Mouse (Mus musculus): Measurements from ENCODE around the gene Fyb2. TPM values are rescaled to one million over a fixed set of nuclear protein-coding genes. Genes with fewer than 3 reads are reported as not detected.

Gene Fyb2
- total and polyA plus RNA-seq, 3 experiments, result 0.08 to 0.10 TPM; not detected in 1

DNA sequence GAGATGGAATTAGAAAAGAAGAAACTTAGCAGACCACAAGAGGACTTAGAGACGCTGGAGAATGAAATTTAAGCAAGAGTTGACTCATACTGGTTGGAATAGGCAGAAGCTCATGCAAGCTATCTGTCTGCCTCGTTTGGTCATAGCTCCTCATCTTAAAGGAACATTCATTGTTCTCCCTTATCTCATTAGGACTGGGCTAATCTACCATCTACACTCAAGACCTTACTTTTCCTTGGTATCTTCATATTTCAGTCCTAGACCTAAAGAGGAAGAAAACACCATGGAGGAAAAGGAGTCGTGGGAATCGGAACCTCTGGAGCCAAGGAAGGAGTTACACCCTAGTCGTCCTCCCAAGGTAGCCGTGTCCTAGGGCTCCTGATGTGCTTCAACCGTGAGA lies 75.5 kb downstream of the Fyb2 start:
- Histone ChIP-seq H3K27ac (ENCODE audit: control insufficient read depth, low read depth, low read length) (peak overlapping the region; percentile 51), H3K9ac (ENCODE audit: control insufficient read depth, low read depth, low read length, poor library complexity, severe bottlenecking) (no peak overlapping the region), H3K27me3 (ENCODE audit: control insufficient read depth in 1 of 2, insufficient read depth in 2 of 2, low read length in 2 of 2) (no peaks in the 10 kb centered on the region), H3K9me3 (replicated peaks; ENCODE audit: insufficient read depth, low read length) (no peaks in the 10 kb centered on the region), H3K4me1 (ENCODE audit: control insufficient read depth in 1 of 2, insufficient read depth in 2 of 2, low read length in 2 of 2) (peaks cover 12 to 43% of the 10 kb centered on the region in 2 experiments), H3K36me3 (ENCODE audit: control insufficient read depth in 1 of 2, insufficient read depth in 2 of 2, low read length in 2 of 2) (peaks cover 0 to 47% of the 10 kb centered on the region in 2 experiments; a peak in 2 of 4 replicates), H3K79me2 (ENCODE audit: control insufficient read depth, insufficient read depth, low read length, poor library complexity) (no peaks in the 10 kb centered on the region; the same call in 1 of the 2 replicates), H3K4me3 (ENCODE audit: control insufficient read depth in 1 of 2, insufficient read depth in 1 of 2, low read depth in 2 of 2, low read length in 2 of 2) (no peak overlapping the region)
- DNase-seq (ENCODE audit: low read depth, low spot score), result no peak
- TF ChIP-seq GATA1 (IDR thresholded peaks at IDR 0.05; ENCODE audit: low read depth, low read length), result peak; percentile 87
- TF ChIP-seq RAD21 (IDR thresholded peaks at IDR 0.05; ENCODE audit: low read depth, low read length), result no peak
- TF ChIP-seq EP300 (IDR thresholded peaks at IDR 0.05; ENCODE audit: low read depth in 1 of 2, low read length in 2 of 2), result peak; percentile 67 to 68
- TF ChIP-seq MAZ (IDR thresholded peaks at IDR 0.05; ENCODE audit: low read depth, low read length), result no peak
- no peak for TF ChIP-seq TBP (IDR thresholded peaks at IDR 0.05; ENCODE audit: low read depth, low read length)
- 0 out of 2 replicates have a peak, but pooled peaks have one; percentile 27 for TF ChIP-seq ETS1 (IDR thresholded peaks at IDR 0.05; ENCODE audit: low read depth, low read length)
- 0 out of 2 replicates have a peak, but pooled peaks have one; percentile 7 for TF ChIP-seq TAL1 (IDR thresholded peaks at IDR 0.05; ENCODE audit: low read length)
- peak; percentile 55; the same call in 1 of the 2 replicates for TF ChIP-seq TCF12 (IDR thresholded peaks at IDR 0.05; ENCODE audit: low read depth, low read length)
- TF ChIP-seq CHD2 (IDR thresholded peaks at IDR 0.05; ENCODE audit: low read length), result no peak

DNA sequence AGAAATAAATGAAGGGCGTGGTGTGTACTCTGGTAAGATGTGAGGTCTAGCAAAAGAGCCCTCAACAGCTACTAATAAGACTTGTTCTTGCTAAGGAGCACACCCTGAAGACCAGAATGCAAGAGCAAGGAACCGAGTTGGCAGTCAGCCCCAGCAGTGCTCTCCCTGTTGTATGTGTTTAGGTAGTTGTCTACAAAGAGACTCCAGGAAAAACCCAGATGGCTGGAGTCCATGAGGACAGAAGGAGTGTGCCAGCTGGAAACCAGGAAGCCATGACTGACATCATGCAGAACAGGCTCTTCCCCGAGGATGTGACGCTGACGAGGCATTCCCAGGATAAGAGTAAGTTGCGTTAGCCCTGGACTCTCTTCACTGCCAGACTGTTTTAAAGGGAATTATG lies 76.8 kb downstream of the Fyb2 start:
- Histone ChIP-seq H3K27me3 (ENCODE audit: control insufficient read depth in 1 of 2, insufficient read depth in 2 of 2, low read length in 2 of 2) (no peaks in the 10 kb centered on the region), H3K27ac (ENCODE audit: control insufficient read depth, low read depth, low read length) (no peak overlapping the region), H3K4me3 (ENCODE audit: control insufficient read depth in 1 of 2, insufficient read depth in 1 of 2, low read depth in 2 of 2, low read length in 2 of 2) (no peak overlapping the region), H3K9me3 (replicated peaks; ENCODE audit: insufficient read depth, low read length) (no peaks in the 10 kb centered on the region), H3K4me1 (ENCODE audit: control insufficient read depth in 1 of 2, insufficient read depth in 2 of 2, low read length in 2 of 2) (peaks cover 14 to 53% of the 10 kb centered on the region in 2 experiments), H3K36me3 (ENCODE audit: control insufficient read depth in 1 of 2, insufficient read depth in 2 of 2, low read length in 2 of 2) (peaks cover 0 to 59% of the 10 kb centered on the region in 2 experiments; a peak in 2 of 4 replicates), H3K9ac (ENCODE audit: control insufficient read depth, low read depth, low read length, poor library complexity, severe bottlenecking) (no peak overlapping the region), H3K79me2 (ENCODE audit: control insufficient read depth, insufficient read depth, low read length, poor library complexity) (no peaks in the 10 kb centered on the region; the same call in 1 of the 2 replicates)
- TF ChIP-seq NRF1 (IDR thresholded peaks at IDR 0.05; ENCODE audit: insufficient read depth, low read depth, low read length, poor library complexity, severe bottlenecking) (no peak), MYB (IDR thresholded peaks at IDR 0.05; ENCODE audit: low read depth, low read length) (no peak), MYC (IDR thresholded peaks at IDR 0.05; ENCODE audit: low read depth, low read length) (no peak), EP300 (IDR thresholded peaks at IDR 0.05; ENCODE audit: low read depth in 1 of 2, low read length in 2 of 2) (no peak), CTCF (IDR thresholded peaks at IDR 0.05 in 2 of 3, conservative IDR thresholded peaks at IDR 0.05 in 1 of 3; ENCODE audit: control insufficient read depth in 1 of 3, insufficient read depth in 1 of 3, low read depth in 2 of 3, low read length in 3 of 3, poor library complexity in 1 of 3, severe bottlenecking in 1 of 3) (no peak), CHD1 (IDR thresholded peaks at IDR 0.05; ENCODE audit: low read depth, low read length) (no peak), CHD2 (IDR thresholded peaks at IDR 0.05; ENCODE audit: low read length) (no peak), BHLHE40 (IDR thresholded peaks at IDR 0.05; ENCODE audit: borderline replicate concordance, low read depth, low read length) (no peak), USF2 (IDR thresholded peaks at IDR 0.05; ENCODE audit: borderline replicate concordance in 1 of 2, insufficient read depth in 1 of 2, low read depth in 1 of 2, low read length in 2 of 2) (no peak)
- DNase-seq (ENCODE audit: low read depth, low spot score), result no peak
